Mouse (Mus musculus): ENCODE results near the gene Ntm. TPM values are rescaled to one million over a fixed set of nuclear protein-coding genes. Genes with fewer than 3 reads are reported as not detected.

The Ntm gene
- polyA plus RNA-seq, 1 experiment from 2014 or later, result 14.3 TPM

- no peak overlapping the region for H3K4me2 ChIP-seq (ENCODE audit: low read depth, low read length, severe bottlenecking)
- WGBS, result 84% methylated on average over 8 of the region's 8 CpGs
- H3K27me3 ChIP-seq (ENCODE audit: control insufficient read depth, insufficient read depth, low read length), result no peaks in the 10 kb centered on the region
- H3K36me3 ChIP-seq (ENCODE audit: control insufficient read depth, insufficient read depth, low read length), result no peaks in the 10 kb centered on the region
- H3K9ac ChIP-seq (ENCODE audit: low read length), result no peak overlapping the region
- no peak for DNase-seq (ENCODE audit: low spot score)
- peaks cover 2% of the 10 kb centered on the region; the same call in 1 of the 2 replicates for H3K4me1 ChIP-seq (replicated peaks; ENCODE audit: control insufficient read depth, insufficient read depth, low read length)
- H3K27ac ChIP-seq (ENCODE audit: low read depth, low read length), result no peak overlapping the region
- no peaks in the 10 kb centered on the region for H3K9me3 ChIP-seq (ENCODE audit: control insufficient read depth, low read length)
- H3K4me3 ChIP-seq (ENCODE audit: low read depth, low read length), result no peak overlapping the region
- ATAC-seq (replicated peaks; ENCODE audit: low FRiP score), result no peak
Observed at GRCm38 (mm10) chr9:29318676-29319162, 644.2 kb downstream of the Ntm start.

- Histone ChIP-seq H3K27ac (ENCODE audit: low read depth, low read length) (no peak overlapping the region), H3K4me2 (ENCODE audit: low read depth, low read length, severe bottlenecking) (no peak overlapping the region), H3K36me3 (ENCODE audit: control insufficient read depth, insufficient read depth, low read length) (no peaks in the 10 kb centered on the region), H3K4me1 (replicated peaks; ENCODE audit: control insufficient read depth, insufficient read depth, low read length) (peaks cover 2% of the 10 kb centered on the region; the same call in 1 of the 2 replicates), H3K9ac (ENCODE audit: low read length) (no peak overlapping the region), H3K27me3 (ENCODE audit: control insufficient read depth, insufficient read depth, low read length) (no peaks in the 10 kb centered on the region), H3K4me3 (ENCODE audit: low read depth, low read length) (no peak overlapping the region), H3K9me3 (ENCODE audit: control insufficient read depth, low read length) (no peaks in the 10 kb centered on the region)
- DNase-seq (ENCODE audit: low spot score) (no peak), ATAC-seq (replicated peaks; ENCODE audit: low FRiP score) (no peak)
- 39% methylated on average over 3 of the region's 3 CpGs for WGBS
Observed at GRCm38 (mm10) chr9:29317623-29318022, 645.3 kb downstream of the Ntm start.

- WGBS, result 35% methylated on average over 8 of the region's 8 CpGs
- DNase-seq (ENCODE audit: low spot score) (no peak), ATAC-seq (replicated peaks; ENCODE audit: low FRiP score) (no peak)
- Histone ChIP-seq H3K36me3 (ENCODE audit: control insufficient read depth, insufficient read depth, low read length) (no peaks in the 10 kb centered on the region), H3K9me3 (ENCODE audit: control insufficient read depth, low read length) (no peaks in the 10 kb centered on the region), H3K4me3 (ENCODE audit: low read depth, low read length) (no peak overlapping the region), H3K27ac (ENCODE audit: low read depth, low read length) (no peak overlapping the region), H3K4me1 (replicated peaks; ENCODE audit: control insufficient read depth, insufficient read depth, low read length) (peaks cover 2% of the 10 kb centered on the region; the same call in 1 of the 2 replicates), H3K4me2 (ENCODE audit: low read depth, low read length, severe bottlenecking) (no peak overlapping the region), H3K27me3 (ENCODE audit: control insufficient read depth, insufficient read depth, low read length) (no peaks in the 10 kb centered on the region), H3K9ac (ENCODE audit: low read length) (no peak overlapping the region)
Observed at GRCm38 (mm10) chr9:29315842-29316241, 647.1 kb downstream of the Ntm start.

GRCm38 (mm10) chr9:29306961-29307360, 656.0 kb downstream of the Ntm start:
- H3K27ac ChIP-seq (ENCODE audit: low read depth, low read length), result no peak overlapping the region
- DNase-seq (ENCODE audit: low spot score), result no peak
- WGBS, result 2% methylated on average over 2 of the region's 2 CpGs
- H3K4me1 ChIP-seq (replicated peaks; ENCODE audit: control insufficient read depth, insufficient read depth, low read length), result no peaks in the 10 kb centered on the region
- H3K27me3 ChIP-seq (ENCODE audit: control insufficient read depth, insufficient read depth, low read length), result no peaks in the 10 kb centered on the region
- H3K9ac ChIP-seq (ENCODE audit: low read length), result no peak overlapping the region
- H3K4me3 ChIP-seq (ENCODE audit: low read depth, low read length), result no peak overlapping the region
- H3K9me3 ChIP-seq (ENCODE audit: control insufficient read depth, low read length), result no peaks in the 10 kb centered on the region
- no peak overlapping the region for H3K4me2 ChIP-seq (ENCODE audit: low read depth, low read length, severe bottlenecking)
- no peak for ATAC-seq (replicated peaks; ENCODE audit: low FRiP score)
- no peaks in the 10 kb centered on the region for H3K36me3 ChIP-seq (ENCODE audit: control insufficient read depth, insufficient read depth, low read length)

- 91% methylated on average over 3 of the region's 3 CpGs for WGBS
- Histone ChIP-seq H3K4me3 (ENCODE audit: low read depth, low read length) (no peak overlapping the region), H3K27ac (ENCODE audit: low read depth, low read length) (no peak overlapping the region), H3K27me3 (ENCODE audit: control insufficient read depth, insufficient read depth, low read length) (no peaks in the 10 kb centered on the region), H3K36me3 (ENCODE audit: control insufficient read depth, insufficient read depth, low read length) (no peaks in the 10 kb centered on the region), H3K9ac (ENCODE audit: low read length) (no peak overlapping the region), H3K4me1 (replicated peaks; ENCODE audit: control insufficient read depth, insufficient read depth, low read length) (no peaks in the 10 kb centered on the region), H3K4me2 (ENCODE audit: low read depth, low read length, severe bottlenecking) (no peak overlapping the region), H3K9me3 (ENCODE audit: control insufficient read depth, low read length) (no peaks in the 10 kb centered on the region)
- DNase-seq (ENCODE audit: low spot score), result no peak
- no peak for ATAC-seq (replicated peaks; ENCODE audit: low FRiP score)
Observed at GRCm38 (mm10) chr9:29298340-29298739, 664.6 kb downstream of the Ntm start.

GRCm38 (mm10) chr9:29296752-29297151, 666.2 kb downstream of the Ntm start:
- ATAC-seq (replicated peaks; ENCODE audit: low FRiP score) (no peak), DNase-seq (ENCODE audit: low spot score) (no peak)
- Histone ChIP-seq H3K4me2 (ENCODE audit: low read depth, low read length, severe bottlenecking) (no peak overlapping the region), H3K4me3 (ENCODE audit: low read depth, low read length) (no peak overlapping the region), H3K4me1 (replicated peaks; ENCODE audit: control insufficient read depth, insufficient read depth, low read length) (no peaks in the 10 kb centered on the region), H3K27me3 (ENCODE audit: control insufficient read depth, insufficient read depth, low read length) (no peaks in the 10 kb centered on the region), H3K36me3 (ENCODE audit: control insufficient read depth, insufficient read depth, low read length) (no peaks in the 10 kb centered on the region), H3K9me3 (ENCODE audit: control insufficient read depth, low read length) (no peaks in the 10 kb centered on the region), H3K9ac (ENCODE audit: low read length) (no peak overlapping the region), H3K27ac (ENCODE audit: low read depth, low read length) (no peak overlapping the region)
- 94% methylated on average over 3 of the region's 3 CpGs for WGBS

- no peak for DNase-seq (ENCODE audit: low spot score)
- 90% methylated on average over 7 of the region's 7 CpGs for WGBS
Observed at GRCm38 (mm10) chr9:29288003-29288704, 674.8 kb downstream of the Ntm start.

GRCm38 (mm10) chr9:29285144-29285543, 677.8 kb downstream of the Ntm start:
- Histone ChIP-seq H3K4me3 (ENCODE audit: low read depth, low read length) (no peak overlapping the region), H3K27me3 (ENCODE audit: control insufficient read depth, insufficient read depth, low read length) (no peaks in the 10 kb centered on the region), H3K4me2 (ENCODE audit: low read depth, low read length, severe bottlenecking) (no peak overlapping the region), H3K36me3 (ENCODE audit: control insufficient read depth, insufficient read depth, low read length) (no peaks in the 10 kb centered on the region), H3K9me3 (ENCODE audit: control insufficient read depth, low read length) (no peaks in the 10 kb centered on the region), H3K9ac (ENCODE audit: low read length) (no peak overlapping the region), H3K27ac (ENCODE audit: low read depth, low read length) (no peak overlapping the region), H3K4me1 (replicated peaks; ENCODE audit: control insufficient read depth, insufficient read depth, low read length) (no peaks in the 10 kb centered on the region)
- DNase-seq (ENCODE audit: low spot score) (no peak), ATAC-seq (replicated peaks; ENCODE audit: low FRiP score) (no peak)

More at GRCm38 (mm10) chr9:29288003-29288704, 674.8 kb downstream of the Ntm start:
- H3K9me3 ChIP-seq (ENCODE audit: control insufficient read depth, low read length), result no peaks in the 10 kb centered on the region
- no peaks in the 10 kb centered on the region for H3K4me1 ChIP-seq (replicated peaks; ENCODE audit: control insufficient read depth, insufficient read depth, low read length)
- H3K36me3 ChIP-seq (ENCODE audit: control insufficient read depth, insufficient read depth, low read length), result no peaks in the 10 kb centered on the region
- no peak overlapping the region for H3K4me2 ChIP-seq (ENCODE audit: low read depth, low read length, severe bottlenecking)
- no peak overlapping the region for H3K27ac ChIP-seq (ENCODE audit: low read depth, low read length)
- no peak overlapping the region for H3K4me3 ChIP-seq (ENCODE audit: low read depth, low read length)
- H3K27me3 ChIP-seq (ENCODE audit: control insufficient read depth, insufficient read depth, low read length), result no peaks in the 10 kb centered on the region
- H3K9ac ChIP-seq (ENCODE audit: low read length), result no peak overlapping the region
- ATAC-seq (replicated peaks; ENCODE audit: low FRiP score), result no peak

- H3K4me2 ChIP-seq (ENCODE audit: low read depth, low read length, severe bottlenecking), result no peak overlapping the region
- no peaks in the 10 kb centered on the region for H3K27me3 ChIP-seq (ENCODE audit: control insufficient read depth, insufficient read depth, low read length)
- ATAC-seq (replicated peaks; ENCODE audit: low FRiP score), result no peak
- WGBS, result 80% methylated on average over 3 of the region's 3 CpGs
- DNase-seq (ENCODE audit: low spot score), result no peak
- no peak overlapping the region for H3K4me3 ChIP-seq (ENCODE audit: low read depth, low read length)
- H3K36me3 ChIP-seq (ENCODE audit: control insufficient read depth, insufficient read depth, low read length), result no peaks in the 10 kb centered on the region
- H3K9ac ChIP-seq (ENCODE audit: low read length), result no peak overlapping the region
- no peaks in the 10 kb centered on the region for H3K9me3 ChIP-seq (ENCODE audit: control insufficient read depth, low read length)
- no peaks in the 10 kb centered on the region for H3K4me1 ChIP-seq (replicated peaks; ENCODE audit: control insufficient read depth, insufficient read depth, low read length)
- H3K27ac ChIP-seq (ENCODE audit: low read depth, low read length), result no peak overlapping the region
Observed at GRCm38 (mm10) chr9:29272861-29273260, 690.1 kb downstream of the Ntm start.

Measured in forebrain, embryonic 11.5 days (tissue).